Mouse (Mus musculus): ENCODE data around the gene Utrn. TPM values are rescaled to one million over a fixed set of nuclear protein-coding genes. Genes with fewer than 3 reads are reported as not detected.

Gene Utrn
- polyA plus RNA-seq, 1 experiment: 18.1 TPM

DNA sequence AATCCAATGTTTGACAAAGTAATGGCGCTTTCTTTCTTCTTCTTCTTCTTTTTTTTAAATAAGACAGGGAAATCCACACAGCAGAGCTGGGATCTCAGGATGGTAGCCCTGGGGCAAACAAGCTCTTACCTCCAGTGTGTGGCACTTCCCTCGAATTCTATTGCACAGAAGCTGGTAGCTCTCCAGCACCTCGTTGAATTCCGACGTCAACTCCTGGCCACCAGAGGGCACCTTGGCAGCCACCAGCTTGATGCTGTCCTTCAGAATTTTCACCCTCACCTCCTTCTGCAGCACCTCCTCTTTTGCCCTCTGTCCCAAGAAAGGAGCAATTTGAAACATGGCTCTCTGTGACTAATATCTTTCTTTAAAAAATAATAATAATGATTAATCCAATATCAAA lies 178.6 kb downstream of the Utrn start:
- no peak overlapping the region for H3K4me3 ChIP-seq (ENCODE audit: insufficient read depth, low read length)
- H3K4me1 ChIP-seq (ENCODE audit: control insufficient read depth, insufficient read depth, low read length): peaks cover 3% of the 10 kb centered on the region; the same call in 1 of the 2 replicates
- H3K27ac ChIP-seq (ENCODE audit: insufficient read depth, low read depth, low read length): no peak overlapping the region
- TF ChIP-seq POLR2A (IDR thresholded peaks at IDR 0.05; ENCODE audit: borderline replicate concordance, low read depth, low read length) (no peak), CTCF (IDR thresholded peaks at IDR 0.05; ENCODE audit: low read depth, low read length) (peak; percentile 59)

DNA sequence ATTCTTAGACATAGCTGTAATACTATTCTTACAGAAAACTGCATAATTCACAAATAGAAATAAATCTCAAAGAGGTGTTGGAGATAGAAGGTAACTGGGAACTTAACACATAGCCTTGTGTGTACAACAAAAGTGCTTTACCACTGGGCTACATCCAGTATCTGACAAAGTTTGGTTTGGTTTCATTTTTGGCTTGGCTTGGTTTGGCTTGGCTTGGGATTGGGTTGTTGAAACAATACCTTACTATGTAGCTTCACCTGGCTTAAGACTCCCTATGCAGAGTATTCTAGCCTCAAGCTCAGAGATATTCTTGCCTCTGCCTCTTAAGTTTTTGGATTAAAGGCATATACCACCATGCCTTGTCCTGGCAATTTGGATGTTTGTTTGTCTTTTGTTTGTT lies 183.5 kb downstream of the Utrn start:
- TF ChIP-seq CTCF (IDR thresholded peaks at IDR 0.05; ENCODE audit: low read depth, low read length) (no peak), POLR2A (IDR thresholded peaks at IDR 0.05; ENCODE audit: borderline replicate concordance, low read depth, low read length) (no peak)
- H3K4me1 ChIP-seq (ENCODE audit: control insufficient read depth, insufficient read depth, low read length): no peaks in the 10 kb centered on the region
- no peak overlapping the region for H3K27ac ChIP-seq (ENCODE audit: insufficient read depth, low read depth, low read length)
- H3K4me3 ChIP-seq (ENCODE audit: insufficient read depth, low read length): no peak overlapping the region

DNA sequence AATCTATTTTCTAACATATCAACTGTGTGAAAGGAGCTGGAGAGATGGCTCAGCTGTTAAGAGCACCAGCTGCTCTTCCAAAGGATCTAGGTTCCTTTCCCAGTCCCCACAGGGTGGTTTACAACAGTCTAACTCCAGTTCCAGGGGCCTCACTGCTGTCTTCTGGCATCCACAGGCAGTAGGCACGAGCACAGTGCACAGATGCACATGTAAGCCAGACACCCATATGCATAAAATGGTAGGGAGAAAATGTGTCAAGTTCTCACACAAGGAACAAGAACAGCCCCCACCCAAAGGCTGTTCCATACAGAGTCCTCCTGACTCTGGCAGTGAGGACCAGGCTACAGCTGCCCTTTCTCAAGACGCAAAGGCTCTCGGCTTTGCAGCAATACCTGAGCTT lies 185.1 kb downstream of the Utrn start:
- Histone ChIP-seq H3K4me1 (ENCODE audit: control insufficient read depth, insufficient read depth, low read length) (no peaks in the 10 kb centered on the region), H3K4me3 (ENCODE audit: insufficient read depth, low read length) (no peak overlapping the region), H3K27ac (ENCODE audit: insufficient read depth, low read depth, low read length) (no peak overlapping the region)
- TF ChIP-seq POLR2A (IDR thresholded peaks at IDR 0.05; ENCODE audit: borderline replicate concordance, low read depth, low read length) (no peak), CTCF (IDR thresholded peaks at IDR 0.05; ENCODE audit: low read depth, low read length) (no peak)

DNA sequence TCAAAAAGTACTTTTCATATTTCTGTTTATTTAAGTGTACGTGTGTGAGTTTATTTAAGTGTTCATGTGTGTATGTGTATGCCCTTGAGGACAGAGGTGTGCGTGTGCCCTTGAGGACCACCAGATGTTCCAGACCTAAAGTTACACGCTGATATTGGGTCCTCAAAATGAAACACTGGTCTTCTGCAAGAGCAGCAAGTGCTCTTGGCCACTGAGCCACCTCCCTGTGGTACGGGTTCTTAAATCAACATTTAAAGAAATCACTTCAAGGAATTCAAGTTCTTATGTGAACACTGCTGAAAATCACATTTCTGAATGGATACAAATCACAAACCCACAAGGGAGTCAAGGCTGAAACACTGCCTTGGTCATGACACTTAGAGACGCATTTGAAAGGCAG lies 195.9 kb downstream of the Utrn start:
- H3K4me1 ChIP-seq (ENCODE audit: control insufficient read depth, insufficient read depth, low read length): no peaks in the 10 kb centered on the region
- no peak overlapping the region for H3K4me3 ChIP-seq (ENCODE audit: insufficient read depth, low read length)
- TF ChIP-seq POLR2A (IDR thresholded peaks at IDR 0.05; ENCODE audit: borderline replicate concordance, low read depth, low read length): no peak
- TF ChIP-seq CTCF (IDR thresholded peaks at IDR 0.05; ENCODE audit: low read depth, low read length): no peak
- H3K27ac ChIP-seq (ENCODE audit: insufficient read depth, low read depth, low read length): no peak overlapping the region

DNA sequence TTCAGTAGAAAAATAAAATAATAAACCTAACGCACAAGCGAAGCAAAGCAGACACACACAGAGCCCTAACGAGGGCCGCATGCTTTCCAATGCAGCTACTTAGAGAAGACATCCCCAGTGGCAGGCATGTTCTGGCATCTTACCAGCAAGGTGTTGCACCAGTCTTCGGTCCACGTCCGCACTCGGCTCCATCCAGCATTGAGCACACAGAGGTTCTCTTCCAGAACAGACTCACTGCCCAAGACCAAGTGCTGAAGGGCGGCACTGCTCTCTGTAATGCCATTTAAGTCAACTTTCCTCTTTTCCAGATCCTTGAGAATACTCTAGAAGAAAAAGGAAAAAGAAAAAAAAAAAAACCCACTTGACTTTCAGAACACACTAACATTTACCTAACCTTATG lies 197.6 kb downstream of the Utrn start:
- Histone ChIP-seq H3K4me1 (ENCODE audit: control insufficient read depth, insufficient read depth, low read length) (no peaks in the 10 kb centered on the region), H3K4me3 (ENCODE audit: insufficient read depth, low read length) (no peak overlapping the region), H3K27ac (ENCODE audit: insufficient read depth, low read depth, low read length) (no peak overlapping the region)
- TF ChIP-seq CTCF (IDR thresholded peaks at IDR 0.05; ENCODE audit: low read depth, low read length): no peak
- TF ChIP-seq POLR2A (IDR thresholded peaks at IDR 0.05; ENCODE audit: borderline replicate concordance, low read depth, low read length): no peak

DNA sequence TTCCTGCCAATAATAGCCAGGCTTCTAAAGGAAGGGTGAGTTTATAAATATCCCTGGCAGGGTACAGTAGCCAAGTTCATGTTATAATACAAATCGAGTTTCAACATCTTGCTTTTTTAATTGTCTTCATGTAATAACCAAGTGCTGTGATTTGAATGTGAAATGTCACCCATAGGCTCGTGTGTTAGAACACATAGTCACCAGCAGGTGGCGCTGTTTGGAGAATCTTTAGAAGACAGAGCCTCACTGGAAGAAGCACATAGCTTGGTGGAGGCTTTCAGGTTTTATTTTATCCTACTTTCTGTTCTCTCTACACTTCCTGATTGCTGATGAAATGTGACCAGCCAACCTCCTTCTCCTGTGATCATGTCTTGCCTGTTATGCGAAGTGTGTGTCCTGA lies 207.1 kb downstream of the Utrn start:
- H3K4me3 ChIP-seq (ENCODE audit: insufficient read depth, low read length): no peak overlapping the region
- no peak for TF ChIP-seq CTCF (IDR thresholded peaks at IDR 0.05; ENCODE audit: low read depth, low read length)
- no peak for TF ChIP-seq POLR2A (IDR thresholded peaks at IDR 0.05; ENCODE audit: borderline replicate concordance, low read depth, low read length)
- H3K4me1 ChIP-seq (ENCODE audit: control insufficient read depth, insufficient read depth, low read length): no peaks in the 10 kb centered on the region
- H3K27ac ChIP-seq (ENCODE audit: insufficient read depth, low read depth, low read length): no peak overlapping the region

DNA sequence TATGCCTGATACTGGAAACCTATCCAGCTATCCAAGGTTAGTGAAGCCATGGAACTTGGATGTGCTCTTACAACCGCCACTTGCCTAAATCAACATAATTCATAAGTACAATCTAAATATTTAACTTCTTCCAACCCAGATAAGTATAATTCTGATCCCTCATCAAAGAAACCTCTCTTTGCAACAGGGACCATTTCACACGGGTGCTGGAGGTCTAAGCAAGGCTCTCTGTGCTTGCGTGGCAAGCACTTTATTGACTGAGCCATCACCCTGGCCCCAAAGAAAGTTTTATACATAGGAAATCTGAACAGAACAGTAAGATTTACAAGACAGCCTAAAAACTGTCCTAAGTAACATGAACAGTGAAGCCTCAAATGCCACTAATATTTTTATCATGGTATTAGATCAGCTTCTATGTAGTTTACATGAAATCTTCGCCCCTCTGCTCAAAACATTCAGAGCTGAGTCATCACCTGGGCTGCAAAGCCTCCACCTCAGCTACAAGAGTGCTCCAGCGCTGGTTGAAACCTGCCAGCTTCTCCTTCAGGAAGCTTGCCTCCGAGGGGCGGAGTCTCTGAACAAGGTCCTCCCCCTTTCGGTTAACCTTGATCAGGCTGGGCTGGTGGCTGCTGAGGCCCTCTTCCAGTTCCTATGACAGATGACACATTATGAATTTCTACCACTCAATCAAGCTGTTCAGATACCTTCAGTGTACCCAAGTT lies 211.0 kb downstream of the Utrn start:
- no peak overlapping the region for H3K4me3 ChIP-seq (ENCODE audit: insufficient read depth, low read length)
- H3K27ac ChIP-seq (ENCODE audit: insufficient read depth, low read depth, low read length): no peak overlapping the region
- no peaks in the 10 kb centered on the region for H3K4me1 ChIP-seq (ENCODE audit: control insufficient read depth, insufficient read depth, low read length)
- TF ChIP-seq POLR2A (IDR thresholded peaks at IDR 0.05; ENCODE audit: borderline replicate concordance, low read depth, low read length) (no peak), CTCF (IDR thresholded peaks at IDR 0.05; ENCODE audit: low read depth, low read length) (no peak)

DNA sequence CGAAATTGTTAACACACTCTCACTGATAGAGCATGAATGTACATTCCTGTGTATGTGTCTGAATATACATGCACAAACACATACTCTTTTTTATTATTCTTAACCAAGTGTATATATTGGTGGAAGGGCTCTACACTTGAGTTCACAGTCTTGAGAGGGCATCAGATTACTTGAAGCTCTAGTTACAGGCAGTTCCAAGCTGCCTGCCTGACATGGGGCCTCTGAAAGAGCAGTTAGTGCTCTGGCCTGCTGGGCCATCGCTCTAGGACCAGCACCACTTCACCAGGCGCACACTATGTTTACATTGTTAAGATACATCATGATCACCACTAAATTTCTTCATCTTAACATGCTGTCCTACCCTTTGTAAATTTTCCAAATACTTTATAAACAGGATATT lies 216.2 kb downstream of the Utrn start:
- H3K4me1 ChIP-seq (ENCODE audit: control insufficient read depth, insufficient read depth, low read length): no peaks in the 10 kb centered on the region
- no peak overlapping the region for H3K4me3 ChIP-seq (ENCODE audit: insufficient read depth, low read length)
- no peak overlapping the region for H3K27ac ChIP-seq (ENCODE audit: insufficient read depth, low read depth, low read length)
- TF ChIP-seq POLR2A (IDR thresholded peaks at IDR 0.05; ENCODE audit: borderline replicate concordance, low read depth, low read length) (no peak), CTCF (IDR thresholded peaks at IDR 0.05; ENCODE audit: low read depth, low read length) (no peak)

DNA sequence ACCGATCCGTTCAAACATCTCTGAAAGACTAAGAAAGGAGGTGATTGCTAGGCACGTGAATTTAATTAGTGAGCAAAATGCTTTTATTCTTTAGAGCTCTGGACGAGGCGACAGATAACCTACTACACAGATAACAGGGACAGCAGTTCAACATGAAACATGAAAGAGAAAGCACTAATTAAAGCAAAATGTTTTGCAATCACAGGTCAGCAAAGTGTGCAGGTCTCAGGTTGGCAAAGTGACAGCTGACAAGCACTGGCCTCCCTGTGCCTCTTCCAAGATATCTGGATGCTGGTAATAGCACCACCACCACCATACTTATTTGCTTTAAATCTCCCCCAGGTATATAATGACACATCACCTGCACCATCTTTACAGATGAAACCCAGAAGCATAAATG lies 223.0 kb downstream of the Utrn start:
- H3K27ac ChIP-seq (ENCODE audit: insufficient read depth, low read depth, low read length): no peak overlapping the region

DNA sequence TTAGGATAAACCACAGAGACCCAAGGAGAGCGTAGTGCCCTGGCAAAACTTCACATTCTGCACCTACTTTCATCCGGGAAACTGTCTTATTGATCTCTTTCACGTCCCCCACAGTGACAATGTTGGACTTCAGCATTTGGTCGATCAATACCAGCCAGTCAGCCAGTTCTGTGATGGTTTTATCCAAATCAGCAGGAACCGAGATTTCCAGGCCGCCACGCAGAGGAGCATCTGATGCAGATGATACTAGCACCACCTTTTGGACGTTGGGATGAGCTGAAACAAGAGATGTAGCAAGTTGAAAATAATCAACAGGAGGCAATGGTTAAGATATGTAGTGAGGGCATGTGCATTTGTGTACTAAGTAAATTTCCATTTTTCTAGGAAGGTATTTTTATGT lies 225.8 kb downstream of the Utrn start:
- no peak for TF ChIP-seq CTCF (IDR thresholded peaks at IDR 0.05; ENCODE audit: low read depth, low read length)
- TF ChIP-seq POLR2A (IDR thresholded peaks at IDR 0.05; ENCODE audit: borderline replicate concordance, low read depth, low read length): no peak
- Histone ChIP-seq H3K4me3 (ENCODE audit: insufficient read depth, low read length) (no peak overlapping the region), H3K4me1 (ENCODE audit: control insufficient read depth, insufficient read depth, low read length) (no peaks in the 10 kb centered on the region), H3K27ac (ENCODE audit: insufficient read depth, low read depth, low read length) (no peak overlapping the region)

More for the DNA sequence above, 223.0 kb downstream of the Utrn start:
- TF ChIP-seq CTCF (IDR thresholded peaks at IDR 0.05; ENCODE audit: low read depth, low read length) (no peak), POLR2A (IDR thresholded peaks at IDR 0.05; ENCODE audit: borderline replicate concordance, low read depth, low read length) (no peak)
- H3K4me1 ChIP-seq (ENCODE audit: control insufficient read depth, insufficient read depth, low read length): no peaks in the 10 kb centered on the region
- no peak overlapping the region for H3K4me3 ChIP-seq (ENCODE audit: insufficient read depth, low read length)

Measured in bone marrow macrophage, adult 2 months (primary cell).